Mouse (Mus musculus) gastrocnemius, adult 18-20 months (tissue): ENCODE data around the gene Ccndbp1. TPM values are rescaled to one million over a fixed set of nuclear protein-coding genes. Genes with fewer than 3 reads are reported as not detected.
"Not testable (repeated sequence)": the region's sequence is repeated elsewhere in the genome, so short reads cannot be mapped to it uniquely, and the experiment has no call there.

Source experiments
- DNase-seq: peaks from one replicate; pipeline ENCODE4 v3.0.0; 2021; ENCODE audit warnings: low spot score
- total RNA-seq, 2 experiments: library from RNA; stranded (reverse); gene quantifications; 2 replicates each; pipeline ENCODE4 v1.2.3; 2021

Ccndbp1 gene
- total RNA-seq, 2 experiments from 2014 or later: 32.8 to 37.9 TPM

GRCm38 (mm10) chr2:120996607-120997006, 11.6 kb upstream of the Ccndbp1 start:
- DNase-seq: not testable (repeated sequence)

GRCm38 (mm10) chr2:120998863-120999262, 9.3 kb upstream of the Ccndbp1 start:
- no peak for DNase-seq

- DNase-seq: no peak
Observed at GRCm38 (mm10) chr2:121003586-121003985, 4.6 kb upstream of the Ccndbp1 start.

GRCm38 (mm10) chr2:121004018-121004811, 4.0 kb upstream of the Ccndbp1 start:
- no peak for DNase-seq

- no peak for DNase-seq
Observed at GRCm38 (mm10) chr2:121006986-121007385, 1.2 kb upstream of the Ccndbp1 start.

- no peak for DNase-seq
Observed at GRCm38 (mm10) chr2:121008664-121009007, 433 bp downstream of the Ccndbp1 start.

GRCm38 (mm10) chr2:121009071-121009677, 971 bp downstream of the Ccndbp1 start:
- no peak for DNase-seq

- DNase-seq: no peak
Observed at GRCm38 (mm10) chr2:121012676-121013075, 4.5 kb downstream of the Ccndbp1 start.

GRCm38 (mm10) chr2:121015507-121015906, 7.3 kb downstream of the Ccndbp1 start:
- no peak for DNase-seq

- no peak for DNase-seq
Observed at GRCm38 (mm10) chr2:121016226-121016625, 8.0 kb downstream of the Ccndbp1 start.

GRCm38 (mm10) chr2:121017151-121017550, 8.9 kb downstream of the Ccndbp1 start:
- peak; percentile 40 for DNase-seq

GRCm38 (mm10) chr2:121022918-121023317, 14.7 kb downstream of the Ccndbp1 start:
- DNase-seq: no peak

- no peak for DNase-seq
Observed at GRCm38 (mm10) chr2:121036733-121037341, 28.6 kb downstream of the Ccndbp1 start, which contains the start of gene Epb42. Gene Epb42 (minus strand): TSS chr2:121037072.

- not testable (repeated sequence) for DNase-seq
Observed at GRCm38 (mm10) chr2:121038851-121039250, 30.6 kb downstream of the Ccndbp1 start.

- no peak for DNase-seq
Observed at GRCm38 (mm10) chr2:121039382-121039781, 31.2 kb downstream of the Ccndbp1 start.

GRCm38 (mm10) chr2:121041098-121041497, 32.9 kb downstream of the Ccndbp1 start:
- DNase-seq: peak; percentile 8

- DNase-seq: no peak
Observed at GRCm38 (mm10) chr2:121045653-121046052, 37.5 kb downstream of the Ccndbp1 start.

GRCm38 (mm10) chr2:121052176-121052575, 44.0 kb downstream of the Ccndbp1 start:
- DNase-seq: no peak

GRCm38 (mm10) chr2:121054060-121054459, 45.9 kb downstream of the Ccndbp1 start:
- peak; percentile 3 for DNase-seq

GRCm38 (mm10) chr2:121055915-121056314, 47.7 kb downstream of the Ccndbp1 start:
- no peak for DNase-seq

- DNase-seq: no peak
Observed at GRCm38 (mm10) chr2:121057997-121058396, 49.8 kb downstream of the Ccndbp1 start.

- DNase-seq: no peak
Observed at GRCm38 (mm10) chr2:121061315-121061714, 53.1 kb downstream of the Ccndbp1 start.
